Mouse (Mus musculus) olfactory bulb, adult 2 months (tissue): ENCODE measurements around the gene Daam1. TPM values are rescaled to one million over a fixed set of nuclear protein-coding genes. Genes with fewer than 3 reads are reported as not detected.

Experiments used
- H3K27ac ChIP-seq: fragments of 200-500 bp; 2 replicates; pipeline ENCODE4 v1.5.1; 2012; ENCODE audit warnings: low read depth, low read length; ENCODE audit not compliant: insufficient read depth
- H3K4me1 ChIP-seq: fragments of 200-500 bp; 2 replicates; pipeline ENCODE4 v1.6.1; 2012; ENCODE audit warnings: low read length; ENCODE audit not compliant: control insufficient read depth, insufficient read depth
- H3K4me3 ChIP-seq: fragments of 200-500 bp; 2 replicates; pipeline ENCODE4 v1.5.1; 2012; ENCODE audit warnings: mild to moderate bottlenecking, low read depth, low read length, moderate library complexity; ENCODE audit not compliant: insufficient read depth
- CTCF ChIP-seq: fragments of 200-500 bp; IDR thresholded peaks from 2 replicates; pipeline ENCODE4 v1.5.1; 2012; ENCODE audit warnings: low read depth, mild to moderate bottlenecking, low read length, moderate library complexity; ENCODE audit not compliant: insufficient read depth
- POLR2A ChIP-seq: fragments of 200-500 bp; IDR thresholded peaks from 2 replicates; pipeline ENCODE4 v1.6.1; 2012; ENCODE audit warnings: mild to moderate bottlenecking, low read depth, low read length, moderate library complexity; ENCODE audit not compliant: insufficient read depth
- WGBS: fragments of 180-500 bp; shearing (Covaris S2); methylation state at CpG from one replicate; pipeline ENCODE4 v1.1.7; 2018; 5-methylcytosine and 5-hydroxymethylcytosine counted together
- polyA plus RNA-seq: library from polyadenylated mRNA; stranded (reverse); fragments of >200 nt; gene quantifications from 2 replicates; pipeline ENCODE4 v1.2.4, GENCODE M21; 2012; ENCODE audit warnings: low replicate concordance; ENCODE audit not compliant: missing spikeins, insufficient read depth, insufficient read length

Daam1 gene
- polyA plus RNA-seq, 1 experiment, result not detected

GRCm38 (mm10) chr12:71997364-71997763 lies 166.5 kb downstream of the Daam1 start:
- no peak overlapping the region for H3K27ac ChIP-seq
- H3K4me1 ChIP-seq, result no peaks in the 10 kb centered on the region
- 80% methylated on average over 4 of the region's 4 CpGs for WGBS
- TF ChIP-seq POLR2A (no peak), CTCF (no peak)
- H3K4me3 ChIP-seq, result no peak overlapping the region

DNA sequence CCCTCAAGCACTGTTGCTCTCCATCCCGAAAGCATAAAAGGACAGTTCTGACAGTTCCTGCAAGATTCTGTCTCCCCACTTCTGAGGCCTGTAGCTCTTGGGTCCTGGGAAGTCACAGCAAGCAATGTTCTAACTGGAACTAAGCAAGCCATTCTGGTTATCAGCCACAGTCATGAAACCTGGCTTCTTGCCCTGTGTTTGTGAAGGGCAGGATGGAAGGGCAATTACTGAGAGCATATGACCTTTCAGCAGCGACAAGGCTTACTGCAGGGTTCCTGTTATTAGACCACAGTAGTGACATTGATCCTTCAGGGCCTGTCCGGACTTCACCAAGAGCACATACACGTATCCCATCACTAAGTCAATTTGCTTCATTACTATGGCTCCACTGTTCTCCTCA lies 167.8 kb downstream of the Daam1 start:
- H3K4me1 ChIP-seq, result no peaks in the 10 kb centered on the region
- WGBS, result 48% methylated on average over 4 of the region's 4 CpGs
- H3K27ac ChIP-seq, result no peak overlapping the region
- TF ChIP-seq CTCF (no peak), POLR2A (no peak)
- no peak overlapping the region for H3K4me3 ChIP-seq

GRCm38 (mm10) chr12:71999671-72000070 lies 168.8 kb downstream of the Daam1 start:
- H3K4me1 ChIP-seq, result no peaks in the 10 kb centered on the region
- H3K27ac ChIP-seq, result no peak overlapping the region
- 86% methylated on average over 2 of the region's 2 CpGs for WGBS
- H3K4me3 ChIP-seq, result no peak overlapping the region
- TF ChIP-seq POLR2A, result no peak
- TF ChIP-seq CTCF, result no peak

DNA sequence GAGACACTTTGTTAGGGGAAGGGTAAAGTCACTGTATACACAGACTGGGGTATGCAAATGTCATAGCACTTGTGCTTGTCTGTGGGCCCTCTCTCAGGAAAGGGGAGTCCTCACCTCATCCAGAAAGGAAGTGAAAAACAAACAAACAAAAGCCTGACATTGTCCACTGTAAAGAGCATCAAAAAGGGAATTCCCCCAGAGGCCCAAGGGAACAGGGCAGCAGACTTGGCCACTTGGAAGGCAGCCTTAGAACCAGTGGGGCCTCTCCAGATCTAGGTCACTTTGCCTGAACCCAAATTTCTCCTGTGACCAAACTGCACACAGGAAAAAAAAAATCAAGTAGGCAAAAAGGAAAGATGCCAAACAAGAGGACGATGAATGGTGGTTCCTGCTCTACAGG lies 170.9 kb downstream of the Daam1 start:
- WGBS, result 44% methylated on average over 1 of the region's 1 CpGs
- TF ChIP-seq POLR2A, result no peak
- TF ChIP-seq CTCF, result no peak
- Histone ChIP-seq H3K4me3 (no peak overlapping the region), H3K27ac (no peak overlapping the region), H3K4me1 (no peaks in the 10 kb centered on the region)

DNA sequence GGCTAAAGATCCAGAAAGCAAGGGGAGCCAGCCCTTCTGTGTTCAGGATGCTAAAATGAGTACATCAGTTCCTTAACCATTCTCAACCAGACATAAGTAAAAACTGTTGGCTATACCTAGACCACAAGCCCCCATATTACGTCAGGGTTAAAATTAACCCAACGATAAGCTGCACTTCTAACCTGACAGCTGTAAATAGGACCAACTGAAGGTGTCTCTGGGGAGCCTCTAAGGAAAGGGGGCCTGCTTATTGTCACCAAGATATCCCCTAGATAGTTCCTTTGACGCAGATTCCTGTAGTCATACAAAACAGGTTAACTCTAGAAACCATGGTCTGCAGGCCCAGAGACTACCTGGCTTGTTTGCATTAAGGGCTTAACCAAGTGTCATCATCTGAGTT lies 174.4 kb downstream of the Daam1 start:
- WGBS, result 97% methylated on average over 3 of the region's 3 CpGs
- TF ChIP-seq CTCF (no peak), POLR2A (no peak)

DNA sequence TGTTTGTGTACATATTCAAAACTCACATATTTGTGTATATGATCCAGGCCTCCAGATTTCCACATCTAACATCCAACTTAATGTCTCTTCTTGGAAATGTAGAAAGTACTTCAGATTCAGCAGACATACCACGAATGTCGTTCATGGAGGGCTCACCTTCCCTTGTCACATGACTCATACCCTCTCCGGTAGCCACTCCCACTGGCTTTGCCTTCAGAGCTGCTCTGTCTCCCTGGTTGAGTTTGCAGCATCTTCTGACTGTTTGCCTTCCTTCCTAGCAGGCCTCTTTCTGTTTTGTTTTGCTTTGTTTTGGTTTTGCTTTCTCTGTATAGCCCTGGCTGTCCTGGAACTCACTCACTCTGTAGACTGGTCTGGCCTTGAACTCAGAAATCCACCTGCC lies 176.8 kb downstream of the Daam1 start:
- no peak overlapping the region for H3K27ac ChIP-seq
- H3K4me3 ChIP-seq, result no peak overlapping the region
- TF ChIP-seq CTCF (no peak), POLR2A (no peak)
- H3K4me1 ChIP-seq, result no peaks in the 10 kb centered on the region
- 84% methylated on average over 3 of the region's 3 CpGs for WGBS

More for the DNA sequence above, 174.4 kb downstream of the Daam1 start:
- Histone ChIP-seq H3K4me1 (no peaks in the 10 kb centered on the region), H3K27ac (no peak overlapping the region), H3K4me3 (no peak overlapping the region)

DNA sequence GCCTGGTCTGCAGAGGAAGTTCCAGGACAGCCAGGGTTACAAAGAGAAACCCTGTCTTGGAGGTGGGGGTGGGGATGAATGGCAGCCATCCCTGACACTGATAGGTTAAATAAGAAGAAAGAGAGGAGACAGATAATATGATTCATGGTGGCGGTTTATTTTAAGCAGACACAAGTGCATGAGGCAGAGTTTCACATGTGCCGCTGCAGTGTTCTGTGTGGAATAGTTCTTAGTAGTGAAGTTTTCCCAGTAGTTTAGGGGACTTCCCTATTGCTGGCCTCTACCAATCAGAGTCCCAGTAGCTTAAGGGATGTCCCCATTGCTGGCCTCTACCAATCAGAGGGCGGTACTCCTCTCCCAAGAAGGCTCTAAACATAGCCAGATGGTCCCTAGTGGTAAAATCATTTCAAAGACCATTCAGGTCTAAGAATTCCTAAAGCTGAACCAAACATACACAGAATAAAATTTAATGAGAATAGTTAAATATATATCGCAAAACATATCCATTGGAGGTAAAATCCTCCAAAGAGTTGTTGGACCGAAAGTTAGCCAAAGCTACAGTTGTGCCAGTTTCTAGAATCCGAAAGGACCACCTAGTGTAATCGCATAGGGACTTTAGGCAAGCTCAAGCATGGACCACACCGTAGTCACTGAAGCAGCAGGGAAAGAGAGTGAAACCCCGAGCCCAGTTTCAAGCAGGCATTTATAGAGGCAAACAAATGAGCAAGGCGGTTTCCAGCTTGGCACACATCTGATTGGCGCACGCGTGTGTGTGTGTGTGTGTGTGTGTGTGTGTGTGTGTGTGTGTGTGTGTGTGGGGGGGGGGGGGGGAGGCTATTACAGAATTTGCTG lies 178.4 kb downstream of the Daam1 start:
- H3K4me1 ChIP-seq, result peaks cover 3% of the 10 kb centered on the region; the same call in 1 of the 2 replicates
- no peak overlapping the region for H3K27ac ChIP-seq
- no peak for TF ChIP-seq CTCF
- TF ChIP-seq POLR2A, result no peak
- WGBS, result 80% methylated on average over 13 of the region's 13 CpGs
- H3K4me3 ChIP-seq, result no peak overlapping the region

- peaks cover 5% of the 10 kb centered on the region for H3K4me1 ChIP-seq
- 95% methylated on average over 3 of the region's 3 CpGs for WGBS
- no peak for TF ChIP-seq CTCF
- no peak for TF ChIP-seq POLR2A
- no peak overlapping the region for H3K4me3 ChIP-seq
- H3K27ac ChIP-seq, result no peak overlapping the region
Measured at GRCm38 (mm10) chr12:72011404-72011803, 180.5 kb downstream of the Daam1 start.

GRCm38 (mm10) chr12:72012126-72012525 lies 181.2 kb downstream of the Daam1 start:
- Histone ChIP-seq H3K27ac (no peak overlapping the region), H3K4me3 (no peak overlapping the region), H3K4me1 (peaks cover 5% of the 10 kb centered on the region)
- WGBS, result 91% methylated on average over 6 of the region's 6 CpGs
- TF ChIP-seq CTCF, result no peak
- TF ChIP-seq POLR2A, result no peak

DNA sequence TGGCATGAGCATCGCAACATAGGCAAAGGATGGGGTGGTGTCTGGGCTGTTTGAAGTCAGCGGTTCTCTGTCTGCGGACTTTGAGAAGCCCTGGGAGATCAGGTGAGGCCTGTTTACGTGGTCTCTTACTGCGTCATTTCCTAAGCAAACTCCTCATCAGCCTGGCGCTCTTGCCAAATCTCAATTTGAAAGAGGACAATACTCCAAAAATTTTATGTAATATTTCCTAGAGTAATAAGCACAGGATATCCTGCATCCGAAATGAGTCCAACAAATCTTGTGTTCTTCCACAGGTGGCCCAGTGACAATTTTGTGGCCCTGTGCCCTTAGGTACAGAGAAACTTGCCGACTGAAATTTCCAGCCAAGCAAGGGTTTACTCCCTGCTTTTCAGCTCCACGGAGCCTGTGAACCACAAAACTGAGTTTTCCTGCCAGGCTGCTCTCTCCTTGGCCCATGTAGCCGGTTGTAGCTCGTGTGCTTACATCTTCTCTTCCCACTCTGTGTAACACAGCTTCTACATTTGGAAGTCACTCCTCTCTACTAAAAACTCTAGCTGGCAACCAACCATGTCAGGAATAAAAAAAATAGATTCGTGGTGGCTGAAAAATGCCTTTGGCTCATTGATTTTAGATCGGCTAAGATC lies 183.0 kb downstream of the Daam1 start:
- TF ChIP-seq POLR2A, result no peak
- TF ChIP-seq CTCF, result no peak
- 58% methylated on average over 13 of the region's 13 CpGs for WGBS
- Histone ChIP-seq H3K4me1 (peaks cover 5% of the 10 kb centered on the region), H3K4me3 (no peak overlapping the region), H3K27ac (no peak overlapping the region)
